Mouse (Mus musculus) embryonic fibroblast, embryonic 13.5 days (primary cell): ENCODE data around the gene Mpp4. TPM values are rescaled to one million over a fixed set of nuclear protein-coding genes. Genes with fewer than 3 reads are reported as not detected.

Experiments used
- H3K27ac ChIP-seq: 2 replicates; pipeline ENCODE4 v1.5.1; 2012; ENCODE audit warnings: low read length, control low read depth, inconsistent platforms; ENCODE audit not compliant: insufficient read depth
- H3K4me1 ChIP-seq: 2 replicates; pipeline ENCODE4 v1.6.1; 2011; ENCODE audit warnings: low read length; ENCODE audit not compliant: control insufficient read depth, insufficient read depth
- H3K4me3 ChIP-seq: 2 replicates; pipeline ENCODE4 v1.5.1; 2011; ENCODE audit warnings: mild to moderate bottlenecking, control low read depth, low read length; ENCODE audit not compliant: insufficient read depth
- CTCF ChIP-seq: IDR thresholded peaks from 2 replicates; pipeline ENCODE4 v1.5.1; 2011; ENCODE audit warnings: mild to moderate bottlenecking, control low read depth, low read length, moderate library complexity, borderline replicate concordance; ENCODE audit not compliant: insufficient read depth
- POLR2A ChIP-seq: IDR thresholded peaks from 2 replicates; pipeline ENCODE4 v1.6.1; 2011; ENCODE audit warnings: low read depth, mild to moderate bottlenecking, control low read depth, low read length, moderate library complexity
- polyA plus RNA-seq: library from polyadenylated mRNA; stranded (reverse); fragments of >200 nt; gene quantifications from 2 replicates; pipeline ENCODE4 v1.2.4, GENCODE M21; 2011; ENCODE audit warnings: low read depth; ENCODE audit not compliant: missing spikeins, insufficient read length

Mpp4 gene
- polyA plus RNA-seq, 1 experiment: 0.25 TPM

GRCm38 (mm10) chr1:59157846-59158245, 5.3 kb downstream of the Mpp4 start:
- TF ChIP-seq POLR2A: no peak

GRCm38 (mm10) chr1:59152346-59152745, 10.8 kb downstream of the Mpp4 start:
- H3K4me1 ChIP-seq: no peaks in the 10 kb centered on the region; the same call in 1 of the 2 replicates

More at GRCm38 (mm10) chr1:59157846-59158245, 5.3 kb downstream of the Mpp4 start:
- Histone ChIP-seq H3K27ac (no peak overlapping the region), H3K4me3 (no peak overlapping the region), H3K4me1 (peaks cover 9% of the 10 kb centered on the region; the same call in 1 of the 2 replicates)

GRCm38 (mm10) chr1:59150542-59150941, 12.6 kb downstream of the Mpp4 start:
- Histone ChIP-seq H3K4me3 (no peak overlapping the region), H3K4me1 (no peaks in the 10 kb centered on the region; the same call in 1 of the 2 replicates), H3K27ac (no peak overlapping the region)
- TF ChIP-seq CTCF: no peak
- no peak for TF ChIP-seq POLR2A

More at GRCm38 (mm10) chr1:59152346-59152745, 10.8 kb downstream of the Mpp4 start:
- Histone ChIP-seq H3K27ac (no peak overlapping the region), H3K4me3 (no peak overlapping the region)
- TF ChIP-seq POLR2A (no peak), CTCF (no peak)

GRCm38 (mm10) chr1:59144543-59144942, 18.6 kb downstream of the Mpp4 start:
- TF ChIP-seq CTCF: peak; percentile 25; the same call in 1 of the 2 replicates
- no peak for TF ChIP-seq POLR2A
- Histone ChIP-seq H3K27ac (no peak overlapping the region), H3K4me1 (no peaks in the 10 kb centered on the region; the same call in 1 of the 2 replicates), H3K4me3 (no peak overlapping the region)

- H3K27ac ChIP-seq: no peak overlapping the region
- no peaks in the 10 kb centered on the region; the same call in 1 of the 2 replicates for H3K4me1 ChIP-seq
- H3K4me3 ChIP-seq: no peak overlapping the region
- TF ChIP-seq CTCF (no peak), POLR2A (no peak)
These were observed 20.4 kb downstream of the Mpp4 start for GRCm38 (mm10) chr1:59142809-59143208.

GRCm38 (mm10) chr1:59134419-59134818, 28.8 kb downstream of the Mpp4 start:
- Histone ChIP-seq H3K27ac (no peak overlapping the region), H3K4me1 (no peaks in the 10 kb centered on the region), H3K4me3 (no peak overlapping the region)
- no peak for TF ChIP-seq POLR2A
- TF ChIP-seq CTCF: no peak

GRCm38 (mm10) chr1:59128879-59129278, 34.3 kb downstream of the Mpp4 start:
- TF ChIP-seq CTCF (no peak), POLR2A (no peak)
- no peak overlapping the region for H3K27ac ChIP-seq
- H3K4me3 ChIP-seq: no peak overlapping the region
- H3K4me1 ChIP-seq: no peaks in the 10 kb centered on the region

GRCm38 (mm10) chr1:59125558-59125957, 37.6 kb downstream of the Mpp4 start:
- no peaks in the 10 kb centered on the region for H3K4me1 ChIP-seq
- H3K27ac ChIP-seq: no peak overlapping the region
- no peak for TF ChIP-seq POLR2A
- no peak overlapping the region for H3K4me3 ChIP-seq

- Histone ChIP-seq H3K27ac (peak within 1 kb of the TSS; percentile 66), H3K4me1 (no peaks in the 10 kb centered on the region), H3K4me3 (peak within 1 kb of the TSS; percentile 84)
- TF ChIP-seq POLR2A: peak; percentile 84
- no peak for TF ChIP-seq CTCF
These were observed 43.3 kb downstream of the Mpp4 start, which contains the start of gene Tmem237 for GRCm38 (mm10) chr1:59119720-59120457. Tmem237 (minus strand) TSS chr1:59120408.

- TF ChIP-seq POLR2A (no peak), CTCF (no peak)
- no peaks in the 10 kb centered on the region for H3K4me1 ChIP-seq
- no peak overlapping the region for H3K27ac ChIP-seq
- H3K4me3 ChIP-seq: no peak overlapping the region
These were observed 52.7 kb downstream of the Mpp4 start for GRCm38 (mm10) chr1:59110524-59110923.
